ENCODE assay signal across 8 mouse cellular contexts in the genomic region with DNA sequence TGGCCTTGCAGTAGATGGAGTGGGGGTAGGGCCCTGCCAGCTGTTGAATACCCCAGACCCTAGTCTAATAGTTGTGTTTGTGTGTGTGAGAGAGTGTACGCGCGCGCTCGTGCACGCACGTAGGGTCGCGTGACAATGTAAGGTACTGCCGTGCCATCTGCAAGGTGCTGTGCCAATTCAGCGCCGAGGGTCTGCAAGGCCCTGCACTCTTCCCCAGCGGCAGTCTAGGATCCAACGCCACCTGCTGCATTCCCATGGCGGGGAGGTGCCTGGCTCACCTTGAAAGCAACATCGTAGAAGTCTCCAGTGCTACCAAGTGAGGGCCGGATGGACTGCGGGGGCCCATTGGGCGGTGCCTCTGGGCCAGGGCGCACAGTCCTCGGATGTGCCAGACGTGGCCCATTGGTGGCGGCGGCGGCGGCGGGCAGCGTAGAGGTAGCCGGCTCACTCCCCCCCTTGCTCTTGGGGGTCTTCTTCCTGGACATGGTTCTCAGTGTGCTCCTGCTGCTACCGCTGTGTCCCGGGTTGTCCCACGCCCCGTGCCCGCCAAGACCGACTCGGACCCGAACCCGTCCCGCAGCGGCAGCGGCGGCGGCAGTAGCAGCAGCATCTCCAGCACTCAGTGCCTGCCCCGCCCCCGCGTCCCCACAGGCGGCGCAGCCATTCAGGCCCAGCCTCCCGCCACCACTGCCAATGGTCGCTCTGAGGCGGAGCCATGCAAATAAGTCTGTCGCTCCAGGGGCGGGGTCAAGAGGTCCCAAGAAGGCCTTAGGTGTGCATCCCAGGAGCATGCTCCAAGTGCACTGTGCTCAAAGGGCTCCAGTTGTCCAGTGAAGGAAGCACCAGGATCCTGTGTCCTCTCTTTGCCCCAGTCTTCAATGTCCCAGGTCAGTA. TPM values are rescaled to one million over a fixed set of nuclear protein-coding genes. Genes with fewer than 3 reads are reported as not detected.
DNase-seq lines count a peak whose midpoint lies in the region; ATAC-seq and TF ChIP-seq lines count a peak whose summit lies in the region.

No protein-coding gene starts in this region.

- H3K27me3 ChIP-seq in forebrain, postnatal 0 days (ENCODE audit: insufficient read depth, low read length): no peaks in the 10 kb centered on the region
- H3K27me3 ChIP-seq in lung, embryonic 14.5 days (ENCODE audit: insufficient read depth, low read length): no peaks in the 10 kb centered on the region

- no peak; the same call in 1 of the 2 replicates for TF ChIP-seq CTCF in forebrain, postnatal 0 days (IDR thresholded peaks at IDR 0.05; ENCODE audit: low read depth)
- peak; percentile 51 for TF ChIP-seq CTCF in layer of hippocampus, adult 2 months (conservative IDR thresholded peaks at IDR 0.05)
- TF ChIP-seq CTCF in lung, embryonic 14.5 days (IDR thresholded peaks at IDR 0.05; ENCODE audit: low read depth): peak; percentile 26; the same call in 1 of the 2 replicates
- TF ChIP-seq CTCF in olfactory bulb, adult 2 months (IDR thresholded peaks at IDR 0.05; ENCODE audit: insufficient read depth, low read depth, low read length): no peak

- no peaks in the 10 kb centered on the region for H3K9me3 ChIP-seq in ES-E14 (ENCODE audit: control insufficient read depth, insufficient read depth, low read depth, low read length)
- no peaks in the 10 kb centered on the region for H3K9me3 ChIP-seq in forebrain, postnatal 0 days (ENCODE audit: low read length)
- H3K9me3 ChIP-seq in lung, embryonic 14.5 days (ENCODE audit: low read depth, low read length): no peaks in the 10 kb centered on the region

- peak; percentile 66 for ATAC-seq in forebrain, postnatal 0 days
- peak; percentile 53 for ATAC-seq in lung, embryonic 14.5 days (ENCODE audit: insufficient read depth)

- H3K4me3 ChIP-seq in ES-E14 (ENCODE audit: insufficient read depth in 1 of 2, low read depth in 1 of 2, low read length in 2 of 2, poor library complexity in 1 of 2, severe bottlenecking in 1 of 2): peak overlapping the region; percentile 83 to 95
- H3K4me3 ChIP-seq in forebrain, postnatal 0 days (ENCODE audit: low read depth, low read length): peak overlapping the region; percentile 35
- peak overlapping the region; percentile 69 for H3K4me3 ChIP-seq in layer of hippocampus, adult 2 months
- peak overlapping the region; percentile 35 for H3K4me3 ChIP-seq in lung, embryonic 14.5 days (ENCODE audit: low read depth, low read length)
- peak overlapping the region; percentile 26 for H3K4me3 ChIP-seq in olfactory bulb, adult 2 months (ENCODE audit: insufficient read depth, low read depth, low read length)

- H3K27ac ChIP-seq in ES-E14 (ENCODE audit: insufficient read depth, low read depth, low read length, poor library complexity, severe bottlenecking): no peak overlapping the region
- H3K27ac ChIP-seq in forebrain, postnatal 0 days (ENCODE audit: low read depth, low read length): peak overlapping the region; percentile 50
- H3K27ac ChIP-seq in layer of hippocampus, adult 2 months: peak overlapping the region; percentile 91
- H3K27ac ChIP-seq in lung, embryonic 14.5 days (ENCODE audit: low read depth): no peak overlapping the region
- H3K27ac ChIP-seq in olfactory bulb, adult 2 months (ENCODE audit: insufficient read depth, low read depth, low read length): no peak overlapping the region

- 7% methylated on average over 47 of the region's 53 CpGs for WGBS in forebrain, postnatal 0 days
- WGBS in lung, embryonic 14.5 days: 9% methylated on average over 53 of the region's 53 CpGs
- 15% methylated on average over 53 of the region's 53 CpGs for WGBS in olfactory bulb, adult 2 months

- intact Hi-C loops in heart, postnatal 25 days (cut with DNase I): loop anchor here (5.0 kb wide), 1 partner anchor 94 kb away; no protein-coding TSS in a partner anchor

- peaks cover 1 to 15% of the 10 kb centered on the region in 2 experiments; a peak in 1 of 4 replicates for H3K4me1 ChIP-seq in ES-E14 (ENCODE audit: control insufficient read depth in 2 of 2, insufficient read depth in 2 of 2, low read length in 2 of 2, poor library complexity in 1 of 2)
- H3K4me1 ChIP-seq in forebrain, postnatal 0 days (ENCODE audit: insufficient read depth): peaks cover 39% of the 10 kb centered on the region
- H3K4me1 ChIP-seq in lung, embryonic 14.5 days (ENCODE audit: insufficient read depth): peaks cover 16% of the 10 kb centered on the region
- H3K4me1 ChIP-seq in olfactory bulb, adult 2 months (ENCODE audit: control insufficient read depth, insufficient read depth, low read length): peaks cover 45% of the 10 kb centered on the region

- in situ Hi-C loops in ES-E14 (cut with MboI; ENCODE audit: low sequenced_read_pairs in 2 of 2, unreplicated experiment in 2 of 2): no loop called here

- DNase-seq in ES-E14 (ENCODE audit: low read depth, low spot score): peak; percentile 98
- peak; percentile 90 for DNase-seq in cerebellum, adult 8-10 months
- peak; percentile 77 for DNase-seq in forebrain, postnatal 0 days
- peak; percentile 70 for DNase-seq in heart, postnatal 25 days (ENCODE audit: low spot score)
- DNase-seq in layer of hippocampus, adult 2 months (ENCODE audit: low spot score in 2 of 2): peak; percentile 90 to 93
- DNase-seq in lung, embryonic 14.5 days: peak; percentile 87
- DNase-seq in testis, postnatal 14 days (ENCODE audit: low spot score): peak; percentile 89

- TF ChIP-seq POLR2A in olfactory bulb, adult 2 months (IDR thresholded peaks at IDR 0.05; ENCODE audit: insufficient read depth, low read depth, low read length): no peak

- H3K36me3 ChIP-seq in ES-E14 (ENCODE audit: control insufficient read depth, insufficient read depth, low read length, poor library complexity, severe bottlenecking): peaks cover 21% of the 10 kb centered on the region
- H3K36me3 ChIP-seq in forebrain, postnatal 0 days (ENCODE audit: insufficient read depth): peaks cover 10% of the 10 kb centered on the region; the same call in 1 of the 2 replicates
- peaks cover 25% of the 10 kb centered on the region for H3K36me3 ChIP-seq in lung, embryonic 14.5 days (ENCODE audit: insufficient read depth)

- peak overlapping the region; percentile 76 for H3K9ac ChIP-seq in ES-E14 (ENCODE audit: insufficient read depth, low read depth, low read length, poor library complexity, severe bottlenecking)
- peak overlapping the region; percentile 50 for H3K9ac ChIP-seq in forebrain, postnatal 0 days
- H3K9ac ChIP-seq in lung, embryonic 14.5 days: peak overlapping the region; percentile 41

- peak overlapping the region; percentile 66 for H3K4me2 ChIP-seq in forebrain, postnatal 0 days (ENCODE audit: low read depth)
- H3K4me2 ChIP-seq in lung, embryonic 14.5 days: peak overlapping the region; percentile 80

TF ChIP-seq in ES-E14, 5 proteins besides CTCF, POLR2A, EP300 and RAD21:
- 0 out of 2 replicates have a peak, but pooled peaks have one; percentile 54 for TF ChIP-seq HCFC1 (IDR thresholded peaks at IDR 0.05; ENCODE audit: borderline replicate concordance, insufficient read depth, low read length)
- TF ChIP-seq CHD2 (IDR thresholded peaks at IDR 0.05; ENCODE audit: low read depth, low read length): no peak

RNA-seq across cellular contexts. Expression of a gene that starts 0.7 kb away (rescaled TPM):
- total RNA-seq in ES-E14 (2012; rRNA removed): 2.8 and 7.4 TPM in 2 replicates
- 5.0 and 7.1 TPM in 2 replicates for total RNA-seq in forebrain, postnatal 0 days (2014; rRNA removed)
- 10.1 and 12.4 TPM in 2 replicates for polyA plus RNA-seq in forebrain, postnatal 0 days (2015; fragmentation: Nextera tagmentation; extraction: Ambion mirVana)
- not detected for total RNA-seq in heart, postnatal 25 days (2021)
- total RNA-seq in layer of hippocampus, adult 2 months (2021): 10 to 100 TPM; 78.2 to 82.2 TPM
- polyA plus RNA-seq in lung, embryonic 14.5 days (2014; fragmentation: Nextera tagmentation; extraction: Ambion mirVana): 2.8 and 3.1 TPM in 2 replicates
- polyA plus RNA-seq in olfactory bulb, adult 2 months (2012; ENCODE audit: insufficient read depth, insufficient read length, low replicate concordance, missing spikeins): not detected in 2 replicates

RNA-seq across cellular contexts. Expression of a gene that starts 5.6 kb away (rescaled TPM):
- total RNA-seq in ES-E14 (2012; rRNA removed): 149 and 228 TPM in 2 replicates
- total RNA-seq in forebrain, postnatal 0 days (2014; rRNA removed): 145 and 168 TPM in 2 replicates
- polyA plus RNA-seq in forebrain, postnatal 0 days (2015; fragmentation: Nextera tagmentation; extraction: Ambion mirVana): 81.4 and 82.0 TPM in 2 replicates
- 10 to 100 TPM; 43.6 to 54.1 TPM for total RNA-seq in heart, postnatal 25 days (2021)
- 10 to 100 TPM; 87.9 to 95.5 TPM for total RNA-seq in layer of hippocampus, adult 2 months (2021)
- polyA plus RNA-seq in lung, embryonic 14.5 days (2014; fragmentation: Nextera tagmentation; extraction: Ambion mirVana): 103 and 106 TPM in 2 replicates
- not detected in 2 replicates for polyA plus RNA-seq in olfactory bulb, adult 2 months (2012; ENCODE audit: insufficient read depth, insufficient read length, low replicate concordance, missing spikeins)

RNA-seq across cellular contexts. Expression of a gene that starts 16.3 kb away (rescaled TPM):
- 27.8 and 35.9 TPM in 2 replicates for total RNA-seq in ES-E14 (2012; rRNA removed)
- total RNA-seq in forebrain, postnatal 0 days (2014; rRNA removed): 48.9 and 58.8 TPM in 2 replicates
- polyA plus RNA-seq in forebrain, postnatal 0 days (2015; fragmentation: Nextera tagmentation; extraction: Ambion mirVana): 4.9 and 8.9 TPM in 2 replicates
- total RNA-seq in heart, postnatal 25 days (2021): 10 to 100 TPM; 41.2 to 50.6 TPM
- 10 to 100 TPM; 87.0 to 93.3 TPM for total RNA-seq in layer of hippocampus, adult 2 months (2021)
- polyA plus RNA-seq in lung, embryonic 14.5 days (2014; fragmentation: Nextera tagmentation; extraction: Ambion mirVana): 27.6 and 34.0 TPM in 2 replicates
- not detected in 2 replicates for polyA plus RNA-seq in olfactory bulb, adult 2 months (2012; ENCODE audit: insufficient read depth, insufficient read length, low replicate concordance, missing spikeins)

RNA-seq across cellular contexts. Expression of a gene that starts 44.9 kb away (rescaled TPM):
- 1.8 and 2.0 TPM in 2 replicates for total RNA-seq in ES-E14 (2012; rRNA removed)
- 90.0 and 113 TPM in 2 replicates for total RNA-seq in forebrain, postnatal 0 days (2014; rRNA removed)
- 14.9 and 25.3 TPM in 2 replicates for polyA plus RNA-seq in forebrain, postnatal 0 days (2015; fragmentation: Nextera tagmentation; extraction: Ambion mirVana)
- under 1 TPM; 0.14 to 0.39 TPM for total RNA-seq in heart, postnatal 25 days (2021)
- total RNA-seq in layer of hippocampus, adult 2 months (2021): 100 to 1,000 TPM; 153 to 158 TPM
- 0.93 and 1.1 TPM in 2 replicates for polyA plus RNA-seq in lung, embryonic 14.5 days (2014; fragmentation: Nextera tagmentation; extraction: Ambion mirVana)
- not detected in 2 replicates for polyA plus RNA-seq in olfactory bulb, adult 2 months (2012; ENCODE audit: insufficient read depth, insufficient read length, low replicate concordance, missing spikeins)

RNA-seq across cellular contexts. Expression of a gene that starts 54.5 kb away (rescaled TPM):
- total RNA-seq in ES-E14 (2012; rRNA removed): 24.2 and 32.8 TPM in 2 replicates
- 36.5 and 45.5 TPM in 2 replicates for total RNA-seq in forebrain, postnatal 0 days (2014; rRNA removed)
- polyA plus RNA-seq in forebrain, postnatal 0 days (2015; fragmentation: Nextera tagmentation; extraction: Ambion mirVana): 23.9 and 28.2 TPM in 2 replicates
- total RNA-seq in heart, postnatal 25 days (2021): 10 to 100 TPM in 1 of 2 experiments, 1 to 10 TPM in 1; 9.4 to 11.3 TPM
- 10 to 100 TPM; 36.0 to 44.9 TPM for total RNA-seq in layer of hippocampus, adult 2 months (2021)
- polyA plus RNA-seq in lung, embryonic 14.5 days (2014; fragmentation: Nextera tagmentation; extraction: Ambion mirVana): 23.8 and 30.2 TPM in 2 replicates
- not detected in 2 replicates for polyA plus RNA-seq in olfactory bulb, adult 2 months (2012; ENCODE audit: insufficient read depth, insufficient read length, low replicate concordance, missing spikeins)

Comparison
In these comparisons a context has a peak if more than half of its experiments do, and no peak if none do; other contexts are left out.
1. H3K27ac ChIP-seq: peak in forebrain, postnatal 0 days (single experiment) and layer of hippocampus, adult 2 months (single experiment); none in ES-E14 (single experiment), lung, embryonic 14.5 days (single experiment) and olfactory bulb, adult 2 months (single experiment).
2. H3K4me3 ChIP-seq: peak in every context shown above with its lines; median percentile 89 in ES-E14; 69 in layer of hippocampus, adult 2 months; 35 in forebrain, postnatal 0 days; 35 in lung, embryonic 14.5 days; 26 in olfactory bulb, adult 2 months.
3. CTCF ChIP-seq: peak in layer of hippocampus, adult 2 months (single experiment) and lung, embryonic 14.5 days (single experiment); none in forebrain, postnatal 0 days (single experiment) and olfactory bulb, adult 2 months (single experiment).
4. Peak in every context shown above with its lines, with median percentiles within 50 percentile points of each other: DNase-seq and H3K9ac ChIP-seq.